Mouse (Mus musculus) heart, adult 2 months (tissue): ENCODE data around the gene Cdc20b.

ENCODE experiments used
- CTCF ChIP-seq: fragments of 200-600 bp; IDR thresholded peaks from 2 replicates; pipeline ENCODE4 v1.8.1; 2022; ENCODE audit warnings: antibody characterized with exemption, mild to moderate bottlenecking, moderate library complexity
- EP300 ChIP-seq: fragments of 200-500 bp; IDR thresholded peaks from 2 replicates; pipeline ENCODE4 v1.6.1; 2011; ENCODE audit warnings: low read depth, low read length, control low read depth; ENCODE audit not compliant: insufficient read depth
- POLR2A ChIP-seq: fragments of 200-500 bp; IDR thresholded peaks from 2 replicates; pipeline ENCODE4 v1.6.1; 2011; ENCODE audit warnings: mild to moderate bottlenecking, low read depth, low read length, control low read depth; ENCODE audit not compliant: insufficient read depth

- TF ChIP-seq CTCF (no peak), POLR2A (no peak), EP300 (no peak)
These were observed 3.6 kb upstream of the Cdc20b start for GRCm38 (mm10) chr13:113031351-113031750.
